Mouse (Mus musculus) Patski (cell line): Measurements from ENCODE around the gene Xab2. TPM values are rescaled to one million over a fixed set of nuclear protein-coding genes. Genes with fewer than 3 reads are reported as not detected.

ENCODE experiments used
- ATAC-seq: fragments of 100-300 bp; one replicate; pipeline ENCODE4 v1.8.0; 2021
- CTCF ChIA-PET: fragments of 350-600 bp; sonication (Branson Sonifier 250); formaldehyde crosslinking; loops from one replicate; lab custom pipeline; 2022; ENCODE audit warnings: inconsistent platforms; lab: Charles Lee
- POLR2A ChIA-PET: fragments of 350-600 bp; sonication (Branson Sonifier 250); formaldehyde crosslinking; loops from one replicate; lab custom pipeline; 2022; ENCODE audit warnings: antibody characterized with exemption, inconsistent platforms; lab: Charles Lee
- DNase-seq: peaks from one replicate; pipeline ENCODE4 v3.0.0-alpha.2; 2011; ENCODE audit warnings: low read depth, low spot score
- H3K27me3 ChIP-seq: fragments of 371-371 bp; one replicate; pipeline ENCODE4 v1.5.1; 2021
- CTCF ChIP-seq: fragments of 100-300 bp; IDR thresholded peaks from one replicate; pipeline ENCODE4 v1.5.1; 2021
- in situ Hi-C: fragments of 300-500 bp; cut with MboI; formaldehyde crosslinking; loops from 3 replicates; pipeline ENCODE4 v1.11.1; 2018; ENCODE audit warnings: low pct_unique_long_range_greater_than_20kb, mixed read lengths
- polyA plus RNA-seq: library from polyadenylated mRNA; unstranded; gene quantifications from one replicate; pipeline ENCODE4 v1.2.3, GENCODE M21; 2021

The Xab2 gene
- polyA plus RNA-seq, 1 experiment from 2014 or later: 48.4 TPM

DNA sequence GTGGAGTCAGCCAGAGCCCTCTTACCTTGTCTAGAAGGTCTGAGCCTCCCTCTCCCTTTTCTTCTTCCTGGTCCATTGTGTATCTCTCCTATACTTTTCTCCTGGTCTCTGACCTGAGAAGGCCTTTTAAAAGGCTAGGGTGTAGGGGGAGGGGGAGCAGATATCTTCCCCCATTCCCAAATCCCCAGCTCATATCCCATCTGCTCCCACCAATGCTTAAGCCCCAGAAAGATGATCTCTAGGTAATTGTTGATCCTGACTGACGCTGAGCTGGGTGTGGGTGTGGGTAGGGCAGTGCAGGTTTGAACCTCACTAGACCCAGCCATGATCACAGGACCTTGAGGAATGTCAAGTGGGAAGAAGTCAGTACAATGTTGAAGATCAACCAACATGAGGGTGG lies 4.3 kb upstream of the Xab2 start, which contains the start of gene Pcp2:
Gene Pcp2, minus strand, starts transcription at position 101 of the 400 bp plus-strand sequence.
- ChIA-PET CTCF (interaction anchor here (0.8 kb wide), 1 partner anchor 46 kb away, joined by 4 read pairs; the partner anchor contains the start of gene Fcor), POLR2A (no interaction called here)
- DNase-seq (no peak), ATAC-seq (no peak)
- in situ Hi-C loops: loop anchor here (5.0 kb wide), 2 partner anchors 47 to 68 kb away; partner anchors contain the start of gene Fcor
- no peaks in the 10 kb centered on the region for H3K27me3 ChIP-seq
- TF ChIP-seq CTCF: no peak

DNA sequence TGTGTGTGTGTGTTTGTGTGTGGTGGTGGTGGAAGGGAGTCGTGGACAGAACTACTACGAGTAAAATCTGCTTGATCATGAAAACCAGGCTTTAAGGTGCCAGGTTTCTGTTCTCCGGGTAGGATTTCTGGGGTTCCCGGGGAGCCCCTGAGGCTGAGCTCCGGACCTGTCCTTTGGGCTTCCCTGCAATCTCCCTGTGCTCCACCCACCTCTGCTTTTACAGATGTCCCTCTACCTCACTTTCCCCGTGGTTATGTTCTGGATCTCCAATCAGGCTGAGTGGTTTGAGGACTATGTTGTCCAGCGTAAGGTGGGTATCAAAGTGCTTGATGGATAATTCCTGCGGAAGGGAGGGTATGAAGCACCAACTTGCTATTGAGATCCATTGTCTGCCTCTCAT lies 1.0 kb upstream of the Xab2 start:
- no peak for TF ChIP-seq CTCF
- ATAC-seq (no peak), DNase-seq (no peak)
- ChIA-PET POLR2A (interaction anchor here (1.4 to 1.6 kb wide), 2 partner anchors 50 to 106 kb away, joined by 3 read pairs; partner anchors contain the start of gene Fcor), CTCF (interaction anchor here (1.0 to 3.2 kb wide), 5 partner anchors 9 to 63 kb away, joined by 4 to 16 read pairs (median 4); partner anchors contain the start of gene Fcor)
- in situ Hi-C loops: no loop called here
- H3K27me3 ChIP-seq: no peaks in the 10 kb centered on the region

DNA sequence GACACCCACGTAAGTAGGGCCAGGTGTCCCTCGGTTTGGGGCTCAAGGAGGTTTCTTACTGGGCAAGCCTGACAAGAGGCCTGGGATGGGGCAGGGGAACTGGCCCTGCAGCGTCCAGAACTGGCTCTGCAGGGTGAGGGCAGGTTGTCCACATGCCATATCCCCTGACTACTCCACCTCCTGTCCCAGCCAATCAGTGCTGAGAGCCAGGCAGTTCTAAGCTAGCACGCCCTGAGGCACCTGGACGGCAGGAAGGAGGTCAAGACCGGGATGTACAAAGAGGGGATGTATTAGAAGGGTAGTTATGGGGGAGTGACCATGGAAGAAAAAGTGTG lies 11.3 kb downstream of the Xab2 start:
- DNase-seq (no peak), ATAC-seq (no peak)
- TF ChIP-seq CTCF: no peak
- POLR2A ChIA-PET: interaction anchor here (1.0 to 1.7 kb wide), 2 partner anchors 10 to 94 kb away, joined by 3 to 7 read pairs; partner anchors contain the start of gene Pnpla6
- no peaks in the 10 kb centered on the region for H3K27me3 ChIP-seq
- CTCF ChIA-PET: interaction anchor here (1.0 to 2.5 kb wide), 7 partner anchors 10 to 66 kb away, joined by 3 to 8 read pairs (median 4); partner anchors contain the start of genes Fcor and Trappc5
- in situ Hi-C loops: no loop called here

DNA sequence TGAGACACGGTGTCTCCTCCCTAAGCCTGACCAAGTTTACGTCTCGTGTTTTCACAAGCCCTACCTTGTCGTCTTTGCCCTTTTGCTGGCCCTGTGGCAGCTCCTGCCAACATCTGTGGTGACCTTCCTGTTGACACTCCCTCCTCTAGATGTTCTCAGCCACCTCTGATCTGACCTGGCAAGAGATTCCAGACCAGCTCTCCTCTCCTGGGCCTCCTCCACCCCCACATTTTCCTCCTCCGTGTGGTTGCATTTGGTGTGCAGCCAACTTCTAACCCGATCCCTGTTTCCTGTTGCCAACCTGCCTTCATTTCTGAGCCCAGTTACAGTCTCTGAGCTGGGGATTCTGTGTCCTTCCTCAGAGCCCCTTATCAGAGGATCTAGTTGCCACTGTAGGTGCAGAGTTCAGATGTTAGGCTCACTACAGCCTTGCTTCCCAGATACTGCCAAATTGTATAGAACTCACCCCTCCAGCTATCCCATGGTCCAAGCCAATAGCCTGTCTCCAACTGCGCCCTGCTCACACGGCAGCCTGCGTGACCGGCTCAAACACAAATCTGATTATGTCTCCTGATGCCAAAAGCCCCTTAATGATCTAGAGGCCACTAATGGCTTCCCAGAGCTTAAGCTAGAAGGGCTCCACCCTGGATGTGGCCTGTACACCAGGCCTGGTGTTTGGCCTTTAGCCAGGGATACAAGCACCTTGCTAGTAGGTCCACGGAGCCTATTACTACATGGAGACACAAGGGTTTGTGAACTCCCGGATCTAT lies 11.9 kb downstream of the Xab2 start:
- no peaks in the 10 kb centered on the region for H3K27me3 ChIP-seq
- CTCF ChIA-PET: interaction anchor here (0.7 to 2.5 kb wide), 6 partner anchors 9 to 63 kb away, joined by 3 to 8 read pairs (median 4); partner anchors contain the start of gene Fcor
- no peak for ATAC-seq
- DNase-seq: no peak
- POLR2A ChIA-PET: interaction anchor here (1.0 to 1.7 kb wide), 2 partner anchors 11 to 94 kb away, joined by 3 to 7 read pairs; partner anchors contain the start of gene Pnpla6
- TF ChIP-seq CTCF: no peak
- in situ Hi-C loops: no loop called here

DNA sequence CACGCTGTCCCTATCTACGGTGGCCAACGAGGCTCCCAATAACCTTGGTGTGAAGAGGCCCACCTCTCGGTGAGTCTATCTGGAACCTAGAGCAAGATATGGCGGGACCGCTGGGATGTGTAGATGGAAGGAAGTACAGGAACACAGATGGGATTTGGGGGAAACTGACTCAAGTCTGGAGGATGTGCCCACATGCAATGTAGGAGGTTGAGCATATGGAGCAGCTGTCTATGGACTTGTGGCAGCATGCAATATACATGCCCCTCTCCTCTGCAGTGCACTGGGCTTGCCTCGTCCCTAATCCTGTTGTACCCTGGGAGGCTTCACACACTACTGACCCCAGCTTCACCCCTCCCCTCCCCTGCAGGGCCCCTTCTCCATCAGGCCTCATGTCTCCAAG lies 13.3 kb downstream of the Xab2 start:
- ATAC-seq (no peak), DNase-seq (no peak)
- H3K27me3 ChIP-seq: no peaks in the 10 kb centered on the region
- no peak for TF ChIP-seq CTCF
- CTCF ChIA-PET: interaction anchor here (0.9 to 1.8 kb wide), 2 partner anchors 10 to 49 kb away, joined by 3 to 8 read pairs; no protein-coding TSS in a partner anchor
- in situ Hi-C loops: no loop called here
- POLR2A ChIA-PET: interaction anchor here (1.7 kb wide), 1 partner anchor 12 kb away, joined by 7 read pairs; no protein-coding TSS in a partner anchor

DNA sequence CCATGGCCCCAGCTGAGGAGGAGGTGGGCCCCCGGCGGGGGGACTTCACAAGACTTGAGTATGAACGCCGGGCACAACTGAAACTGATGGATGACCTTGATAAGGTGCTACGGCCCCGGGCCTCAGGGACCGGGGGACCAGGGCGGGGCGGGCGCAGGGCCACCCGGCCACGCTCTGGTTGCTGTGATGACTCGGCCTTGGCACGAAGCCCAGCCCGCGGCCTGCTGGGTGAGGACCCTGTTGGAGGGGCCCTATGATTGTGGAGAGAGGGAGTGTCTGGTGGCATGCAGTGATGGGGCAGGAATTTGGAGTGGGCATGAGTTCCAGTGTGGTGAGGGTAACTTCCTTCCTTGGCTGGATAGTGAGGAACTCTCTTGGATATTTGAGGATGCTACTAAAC lies 14.5 kb downstream of the Xab2 start:
- ChIA-PET CTCF (interaction anchor here (1.0 kb wide), 1 partner anchor 47 kb away, joined by 3 read pairs; no protein-coding TSS in a partner anchor), POLR2A (interaction anchor here (0.6 to 0.9 kb wide), 2 partner anchors 9 to 47 kb away, joined by 3 read pairs; no protein-coding TSS in a partner anchor)
- peak; percentile 71 for ATAC-seq
- H3K27me3 ChIP-seq: no peaks in the 10 kb centered on the region
- DNase-seq: no peak
- no peak for TF ChIP-seq CTCF
- in situ Hi-C loops: no loop called here

DNA sequence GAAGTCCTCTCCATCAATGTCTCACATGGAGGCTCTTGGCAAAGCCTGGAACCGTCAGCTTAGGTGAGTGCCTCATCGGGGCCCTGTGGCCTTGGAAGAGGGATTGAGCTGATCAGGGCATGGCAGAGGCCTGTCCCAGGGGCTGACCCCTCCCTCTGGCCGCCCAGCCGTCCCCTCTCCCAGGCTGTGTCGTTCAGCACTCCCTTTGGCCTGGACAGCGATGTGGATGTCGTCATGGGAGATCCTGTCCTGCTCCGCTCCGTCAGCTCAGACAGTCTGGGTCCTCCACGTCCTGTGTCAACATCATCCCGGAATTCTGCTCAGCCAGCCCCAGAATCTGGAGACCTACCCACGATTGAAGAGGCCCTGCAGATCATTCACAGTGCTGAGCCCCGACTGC lies 17.7 kb downstream of the Xab2 start:
- in situ Hi-C loops: no loop called here
- ATAC-seq (no peak), DNase-seq (no peak)
- no peaks in the 10 kb centered on the region for H3K27me3 ChIP-seq
- ChIA-PET CTCF (interaction anchor here (1.5 to 2.4 kb wide), 3 partner anchors 11 to 44 kb away, joined by 3 to 9 read pairs (median 8); no protein-coding TSS in a partner anchor), POLR2A (interaction anchor here (1.0 kb wide), 1 partner anchor 10 kb away, joined by 3 read pairs; no protein-coding TSS in a partner anchor)
- TF ChIP-seq CTCF: no peak

DNA sequence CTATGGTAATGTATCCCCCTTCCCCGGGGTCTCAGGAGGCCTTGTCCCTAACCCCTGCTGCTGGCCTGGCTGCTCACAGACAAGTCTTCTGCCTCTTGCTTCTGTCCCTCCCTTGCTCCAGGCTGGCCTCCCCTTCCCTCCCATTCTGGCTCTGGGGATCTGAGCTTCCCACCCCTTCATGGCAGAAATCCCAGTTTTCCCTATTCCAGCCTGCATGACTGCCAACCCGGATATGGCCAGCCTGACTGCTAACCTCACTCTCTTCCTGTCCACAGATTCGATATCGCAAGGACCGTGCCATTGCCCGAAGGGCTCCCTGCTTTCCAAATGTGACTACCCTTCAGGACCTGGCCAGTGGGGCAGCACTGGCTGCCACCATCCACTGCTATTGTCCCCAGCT lies 20.7 kb downstream of the Xab2 start:
- POLR2A ChIA-PET: no interaction called here
- CTCF ChIA-PET: interaction anchor here (1.7 to 2.0 kb wide), 2 partner anchors 10 to 51 kb away, joined by 4 to 8 read pairs; no protein-coding TSS in a partner anchor
- TF ChIP-seq CTCF: no peak
- in situ Hi-C loops: no loop called here
- ATAC-seq (no peak), DNase-seq (no peak)
- no peaks in the 10 kb centered on the region for H3K27me3 ChIP-seq

DNA sequence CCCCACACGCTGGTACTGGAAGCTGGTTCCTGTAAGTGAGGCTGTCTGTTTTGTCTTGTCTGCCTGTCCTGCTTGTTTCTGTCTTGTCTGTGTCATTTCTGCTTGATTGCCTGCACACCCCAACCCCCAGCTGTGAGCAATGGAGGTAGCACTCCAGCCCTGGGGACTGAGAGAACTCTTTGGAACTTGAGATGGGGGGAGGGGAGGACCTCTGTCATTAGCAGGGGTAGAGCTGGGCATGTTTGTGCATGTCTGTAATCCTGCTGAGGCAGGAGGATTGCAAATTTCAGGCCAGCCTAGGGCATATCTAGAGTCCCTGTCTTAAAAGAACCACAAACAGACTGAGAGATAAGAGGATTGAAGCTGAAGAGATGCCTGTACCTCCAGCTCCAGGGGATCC lies 21.9 kb downstream of the Xab2 start:
- ATAC-seq (no peak), DNase-seq (no peak)
- in situ Hi-C loops: no loop called here
- ChIA-PET CTCF (interaction anchor here (2.0 kb wide), 1 partner anchor 11 kb away, joined by 8 read pairs; no protein-coding TSS in a partner anchor), POLR2A (interaction anchor here (0.6 kb wide), 1 partner anchor 11 kb away, joined by 3 read pairs; no protein-coding TSS in a partner anchor)
- no peaks in the 10 kb centered on the region for H3K27me3 ChIP-seq
- TF ChIP-seq CTCF: no peak

DNA sequence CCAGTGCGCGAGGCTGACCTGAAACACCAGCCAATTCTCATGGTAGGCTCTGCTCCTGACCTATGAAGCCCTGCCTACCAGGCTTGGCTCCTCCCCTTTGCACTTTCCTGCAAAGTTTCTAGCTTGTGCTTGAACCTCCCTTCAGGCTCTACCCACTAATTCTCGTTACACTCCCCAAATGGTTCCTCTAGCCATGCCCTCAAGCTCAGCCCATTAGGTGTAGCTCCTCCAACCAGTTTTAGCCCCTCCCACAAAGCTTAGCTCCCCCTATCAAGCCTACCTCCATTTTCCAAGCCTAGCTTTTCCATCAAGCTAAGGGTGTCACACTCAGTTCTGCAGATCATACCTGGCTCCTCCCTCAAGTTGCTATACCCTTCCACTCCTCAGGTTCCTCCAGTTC lies 23.1 kb downstream of the Xab2 start:
- no peak for DNase-seq
- H3K27me3 ChIP-seq: no peaks in the 10 kb centered on the region
- in situ Hi-C loops: no loop called here
- POLR2A ChIA-PET: no interaction called here
- no peak for ATAC-seq
- no peak for TF ChIP-seq CTCF
- CTCF ChIA-PET: interaction anchor here (1.2 to 1.7 kb wide), 4 partner anchors 10 to 30 kb away, joined by 3 read pairs; no protein-coding TSS in a partner anchor
